Mouse (Mus musculus) brain, adult 2 months (tissue): ENCODE results near the gene Egflam.

Experiments
- DNase-seq: peaks from one replicate; pipeline ENCODE4 v3.0.0; 2011; ENCODE audit warnings: low read depth, low spot score

Egflam gene

GRCm38 (mm10) chr15:7217273-7217598 is 181.0 kb downstream of the Egflam start:
- no peak for DNase-seq

DNA sequence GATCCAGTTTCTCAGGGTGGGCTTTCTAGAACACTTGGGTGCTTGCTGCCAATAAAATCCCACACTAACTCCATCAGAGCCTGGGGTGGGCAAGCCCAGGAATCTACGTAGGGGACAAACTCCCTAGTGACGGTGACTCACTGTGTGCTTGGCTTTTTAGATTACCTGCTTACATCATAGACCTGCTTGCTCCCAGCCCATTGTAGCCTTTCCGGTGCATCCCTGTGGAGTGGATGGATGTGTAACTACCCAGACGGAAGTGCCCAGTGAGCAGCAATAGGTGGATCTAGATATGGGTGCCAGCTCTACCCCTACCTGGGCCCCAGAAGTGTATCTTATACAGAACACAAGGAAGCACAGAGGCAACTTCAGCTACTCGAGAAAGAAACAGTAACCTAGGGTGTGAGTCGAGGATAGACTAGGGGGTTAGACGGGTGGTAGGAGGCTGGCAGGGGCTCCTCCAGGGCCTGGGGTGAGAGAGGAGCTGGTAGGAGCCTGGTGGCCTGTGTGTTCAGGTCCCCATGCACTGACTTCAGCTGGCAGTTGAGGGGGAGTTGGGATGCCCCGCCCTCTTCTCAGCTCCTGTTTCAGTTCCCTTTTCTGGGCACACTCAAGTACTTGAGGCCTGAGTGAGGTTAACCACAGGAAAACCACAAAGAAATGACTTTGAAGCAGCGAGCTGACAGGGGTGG is 181.5 kb downstream of the Egflam start:
- DNase-seq, result no peak

GRCm38 (mm10) chr15:7215845-7216244 is 182.3 kb downstream of the Egflam start:
- no peak for DNase-seq

- no peak for DNase-seq
Observed at GRCm38 (mm10) chr15:7213683-7214082, 184.5 kb downstream of the Egflam start.

GRCm38 (mm10) chr15:7208180-7208579 is 190.0 kb downstream of the Egflam start:
- no peak for DNase-seq

- DNase-seq, result no peak
Observed at GRCm38 (mm10) chr15:7207292-7207691, 190.9 kb downstream of the Egflam start.

- DNase-seq, result no peak
Observed at GRCm38 (mm10) chr15:7206110-7206509, 192.1 kb downstream of the Egflam start.

DNA sequence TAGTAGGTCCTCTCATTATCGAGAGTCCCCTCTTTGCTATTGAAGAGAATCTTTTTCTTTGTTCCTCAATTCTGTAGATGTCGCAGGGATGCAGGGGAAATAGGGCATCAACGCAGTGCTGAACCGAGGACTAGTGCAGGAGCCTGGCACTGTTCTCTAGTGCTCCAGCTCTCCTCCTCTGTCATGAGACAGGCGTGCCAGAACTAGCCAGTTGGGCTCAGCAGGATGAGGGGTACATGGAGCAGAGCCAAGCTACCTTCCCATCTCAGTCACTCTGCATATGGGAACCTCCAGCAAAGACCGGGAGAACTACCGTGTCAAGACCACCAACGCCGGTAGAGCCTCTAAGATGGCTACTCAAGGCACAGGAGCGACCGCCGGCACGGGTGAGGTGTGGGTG is 193.3 kb downstream of the Egflam start:
- no peak for DNase-seq

DNA sequence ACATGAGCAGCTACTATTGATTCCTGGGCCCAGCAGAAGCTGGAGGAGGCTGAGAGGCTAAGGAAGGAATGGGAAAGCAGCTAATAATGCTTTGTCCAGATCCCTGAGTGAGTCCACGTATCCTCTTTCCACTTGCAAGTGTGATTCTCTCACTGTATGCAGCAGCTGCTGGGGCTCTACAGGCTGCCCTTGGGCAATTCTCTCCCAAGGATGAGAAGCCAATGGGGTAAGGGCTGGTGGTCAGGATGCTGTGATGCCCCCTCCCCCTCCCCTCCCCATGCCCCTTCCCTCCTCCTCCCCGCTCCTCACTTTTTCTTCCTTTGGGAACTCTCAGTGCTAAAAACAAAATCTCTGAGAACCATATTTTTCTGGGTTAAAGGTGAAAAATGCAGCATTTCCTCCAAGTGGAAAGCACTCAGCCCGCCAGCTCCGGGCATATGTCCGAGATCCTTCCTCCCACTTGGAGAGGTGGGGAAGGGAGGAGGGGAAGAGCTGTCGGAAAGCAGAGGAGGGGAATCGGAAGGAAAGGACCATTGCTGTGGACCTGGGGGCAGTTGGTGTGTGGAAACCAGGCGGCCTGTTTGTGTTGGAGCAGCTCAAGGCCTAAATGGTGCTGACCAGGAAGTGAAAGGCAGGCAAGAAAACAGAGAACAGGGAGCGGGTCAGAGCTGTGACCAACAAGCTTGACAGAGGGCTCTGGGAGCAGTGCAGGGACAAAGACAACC is 194.4 kb downstream of the Egflam start:
- DNase-seq, result no peak

DNA sequence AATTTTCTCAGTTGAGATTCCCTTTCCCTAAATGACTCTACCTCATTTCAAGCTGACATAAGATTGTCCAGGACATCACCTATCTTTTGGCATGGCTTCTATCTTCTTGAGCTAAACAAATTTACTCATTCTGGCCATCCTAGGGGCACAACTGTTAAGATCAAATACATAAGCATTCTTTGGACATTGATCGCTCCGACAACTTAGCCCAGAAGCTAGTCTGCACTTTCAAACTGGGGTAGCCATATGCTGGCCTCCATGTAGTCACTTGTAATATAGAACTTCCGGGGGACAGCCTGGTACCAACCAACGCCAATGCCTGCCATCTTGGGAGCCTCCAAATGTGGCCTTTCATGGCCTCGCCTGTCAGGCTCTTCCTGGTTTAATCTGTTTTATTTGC is 195.2 kb downstream of the Egflam start:
- DNase-seq, result no peak

- DNase-seq, result no peak
Observed at GRCm38 (mm10) chr15:7201421-7202380, 196.5 kb downstream of the Egflam start.

DNA sequence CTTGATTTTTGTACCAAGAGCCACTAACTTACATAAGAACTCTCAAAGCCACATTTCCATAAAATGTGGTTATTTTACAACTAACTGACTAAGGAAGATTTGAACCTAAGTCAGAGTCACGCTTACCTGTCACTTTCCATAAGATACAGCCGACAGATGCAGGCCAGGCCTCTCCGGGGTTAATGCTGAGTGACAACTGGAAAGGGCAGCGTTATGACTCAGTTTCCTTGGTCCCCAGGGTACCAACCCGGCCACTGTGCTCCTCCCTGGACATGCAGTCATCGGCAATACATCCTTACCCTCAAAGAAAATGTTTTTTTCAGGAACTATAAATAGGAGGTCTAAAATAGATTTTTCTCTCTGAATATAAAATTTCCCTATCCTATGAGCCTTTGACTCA is 197.9 kb downstream of the Egflam start:
- no peak for DNase-seq

- DNase-seq, result peak; percentile 63
Observed at GRCm38 (mm10) chr15:7198816-7199215, 199.4 kb downstream of the Egflam start.

GRCm38 (mm10) chr15:7197652-7198445 is 200.3 kb downstream of the Egflam start:
- DNase-seq, result no peak

- peak; percentile 68 for DNase-seq
Observed at GRCm38 (mm10) chr15:7194748-7195221, 203.4 kb downstream of the Egflam start.

- peak; percentile 88 for DNase-seq
Observed at GRCm38 (mm10) chr15:7194147-7194720, 204.0 kb downstream of the Egflam start.

DNA sequence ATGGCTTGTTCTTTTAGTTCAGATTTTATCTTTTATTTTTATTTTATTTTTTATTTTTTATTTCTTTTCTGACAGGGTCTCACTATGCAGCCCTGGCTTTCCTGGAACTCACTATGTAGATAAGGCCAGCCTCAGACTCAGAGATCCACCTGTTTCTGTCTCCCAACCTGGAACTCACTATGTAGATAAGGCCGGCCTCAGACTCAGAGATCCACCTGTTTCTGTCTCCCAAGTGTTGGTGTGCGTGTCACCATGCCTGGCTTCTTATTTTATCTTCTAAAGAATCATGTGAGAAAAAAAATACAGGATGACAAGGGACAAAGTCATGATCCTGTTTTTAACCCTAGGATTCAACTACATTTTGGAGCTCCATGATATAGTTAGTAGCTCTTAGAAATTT is 205.6 kb downstream of the Egflam start:
- no peak for DNase-seq

DNA sequence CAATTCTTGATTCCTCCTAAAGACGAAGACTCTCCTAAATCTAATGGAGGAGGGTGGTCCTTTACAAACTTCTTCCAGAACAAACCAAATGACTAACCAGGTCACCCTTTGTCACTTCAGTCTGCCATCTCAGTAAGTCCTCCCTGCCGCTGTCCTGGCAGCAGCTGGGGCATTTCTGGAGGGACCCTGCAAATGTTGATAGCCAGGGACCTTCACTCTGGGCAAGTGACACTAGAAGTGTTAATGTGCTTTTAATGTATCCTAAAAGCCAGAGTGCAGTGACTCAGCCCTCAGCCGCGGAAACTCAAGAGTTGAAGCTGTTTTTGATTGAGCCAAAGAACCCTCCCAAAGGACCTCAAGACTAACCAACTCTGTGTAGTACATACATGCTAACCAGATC is 207.1 kb downstream of the Egflam start:
- DNase-seq, result no peak

DNA sequence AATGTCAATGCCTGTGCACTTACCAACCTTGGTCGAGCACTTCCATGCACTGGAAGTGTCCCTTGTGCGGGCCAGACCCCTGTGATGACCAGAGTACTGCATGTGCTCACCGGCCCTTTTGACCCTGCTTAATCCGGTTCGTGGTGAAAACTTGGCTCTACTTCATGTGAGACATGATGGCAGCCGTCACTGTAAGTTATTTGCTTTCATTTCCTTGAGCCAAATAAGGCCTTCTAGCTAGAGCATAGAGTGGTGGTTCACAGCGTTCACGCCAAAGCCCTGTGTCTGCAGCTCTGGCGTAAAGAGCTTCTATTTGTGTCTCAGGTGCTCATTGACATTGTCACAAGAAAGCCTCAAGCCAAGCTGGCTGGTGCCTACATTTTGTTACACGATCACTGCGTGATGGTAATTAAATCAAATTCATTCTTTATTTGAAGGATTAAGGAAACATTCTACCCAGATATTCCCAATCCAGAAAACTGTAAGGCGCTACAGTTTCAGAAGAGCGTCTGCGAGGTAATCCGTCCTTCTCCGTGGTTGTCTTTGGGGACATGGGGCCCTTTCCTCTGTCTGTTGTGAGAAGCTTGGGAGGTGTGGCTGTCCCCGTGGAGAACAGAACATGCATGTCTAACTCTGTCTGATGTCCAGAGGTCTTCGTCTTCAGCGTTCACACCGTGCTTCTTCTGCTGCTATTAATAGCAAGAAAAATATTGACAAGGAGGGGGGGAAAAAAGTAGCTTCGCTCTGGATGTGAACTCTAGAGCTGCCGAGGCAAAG is 208.3 kb downstream of the Egflam start:
- DNase-seq, result no peak

DNA sequence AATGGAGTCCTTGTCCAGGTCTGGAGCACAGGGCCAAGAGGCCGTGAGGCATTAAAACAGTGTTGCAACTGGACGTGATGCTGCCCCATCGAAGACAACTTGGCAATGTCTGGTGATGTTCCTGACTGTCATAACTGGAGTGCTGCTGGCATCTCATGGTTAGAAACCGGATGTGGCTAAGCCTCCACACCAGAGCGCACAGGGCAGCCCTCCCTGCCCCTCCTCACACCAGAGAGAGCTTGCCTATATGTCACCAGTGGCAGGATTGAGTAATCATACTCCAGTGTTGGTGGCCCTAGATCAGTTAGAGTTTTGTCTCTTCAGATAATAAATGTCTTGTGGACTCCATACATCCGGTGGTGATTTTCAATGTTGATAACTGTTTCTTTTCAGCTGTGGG is 210.5 kb downstream of the Egflam start:
- DNase-seq, result no peak
